Mouse (Mus musculus) splenic B cell, adult 2 months (primary cell): ENCODE results near the gene Actn3.
A peak's percentile ranks its signal among the peaks of the same experiment; 100 is the strongest.
"Not testable (repeated sequence)": the region's sequence is repeated elsewhere in the genome, so short reads cannot be mapped to it uniquely, and the experiment has no call there.

Experiments
- DNase-seq: peaks from one replicate; pipeline ENCODE4 v3.0.0-alpha.2; 2011; ENCODE audit warnings: low read depth, low spot score
- H3K27me3 ChIP-seq: 2 replicates; pipeline ENCODE4 v1.6.1; 2012; ENCODE audit warnings: mild to moderate bottlenecking, low read length, moderate library complexity, mixed read lengths; ENCODE audit not compliant: control insufficient read depth, poor library complexity, insufficient read depth, severe bottlenecking
- H3K36me3 ChIP-seq: 2 replicates; pipeline ENCODE4 v1.6.1; 2012; ENCODE audit warnings: mild to moderate bottlenecking, low read length, moderate library complexity, mixed read lengths; ENCODE audit not compliant: control insufficient read depth, poor library complexity, insufficient read depth, severe bottlenecking

The Actn3 gene

GRCm38 (mm10) chr19:4879324-4879703, 1.6 kb upstream of the Actn3 start:
- H3K36me3 ChIP-seq, result no peaks in the 10 kb centered on the region; the same call in 1 of the 2 replicates
- DNase-seq, result no peak
- no peaks in the 10 kb centered on the region for H3K27me3 ChIP-seq

- Histone ChIP-seq H3K36me3 (no peaks in the 10 kb centered on the region; the same call in 1 of the 2 replicates), H3K27me3 (no peaks in the 10 kb centered on the region)
Observed at GRCm38 (mm10) chr19:4878405-4879323, 955 bp upstream of the Actn3 start, which contains the start of gene Zdhhc24. Gene Zdhhc24 (plus strand): TSS chr19:4878668.

GRCm38 (mm10) chr19:4876755-4877154, 954 bp downstream of the Actn3 start:
- no peak for DNase-seq
- no peaks in the 10 kb centered on the region for H3K36me3 ChIP-seq
- no peaks in the 10 kb centered on the region for H3K27me3 ChIP-seq

More at GRCm38 (mm10) chr19:4878405-4879323, 955 bp upstream of the Actn3 start, which contains the start of gene Zdhhc24:
- peak; percentile 95 for DNase-seq

DNA sequence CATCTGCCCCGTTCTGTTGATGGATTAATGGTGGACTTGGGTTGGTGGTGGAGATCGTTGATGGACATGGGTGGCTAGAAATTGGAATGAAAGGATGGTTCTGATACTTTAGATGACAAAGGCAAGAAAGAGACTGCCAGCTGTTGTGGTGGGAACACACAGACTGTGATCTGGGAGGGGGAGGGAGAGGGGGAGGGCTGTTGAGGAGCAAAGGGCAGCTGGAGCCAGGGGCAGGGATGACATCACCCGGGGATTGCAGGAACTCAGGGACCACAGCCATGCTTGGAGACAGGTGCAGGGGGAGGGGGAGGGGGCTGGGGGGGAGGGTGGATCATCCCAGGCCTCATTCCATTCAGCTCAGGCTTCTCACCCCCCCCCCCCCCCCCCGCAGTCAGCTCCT, 1.5 kb downstream of the Actn3 start:
- Histone ChIP-seq H3K27me3 (no peaks in the 10 kb centered on the region), H3K36me3 (no peaks in the 10 kb centered on the region)
- no peak for DNase-seq

- H3K36me3 ChIP-seq, DNase-seq, H3K27me3 ChIP-seq: not testable (repeated sequence)
Observed at GRCm38 (mm10) chr19:4874613-4875012, 3.1 kb downstream of the Actn3 start.

DNA sequence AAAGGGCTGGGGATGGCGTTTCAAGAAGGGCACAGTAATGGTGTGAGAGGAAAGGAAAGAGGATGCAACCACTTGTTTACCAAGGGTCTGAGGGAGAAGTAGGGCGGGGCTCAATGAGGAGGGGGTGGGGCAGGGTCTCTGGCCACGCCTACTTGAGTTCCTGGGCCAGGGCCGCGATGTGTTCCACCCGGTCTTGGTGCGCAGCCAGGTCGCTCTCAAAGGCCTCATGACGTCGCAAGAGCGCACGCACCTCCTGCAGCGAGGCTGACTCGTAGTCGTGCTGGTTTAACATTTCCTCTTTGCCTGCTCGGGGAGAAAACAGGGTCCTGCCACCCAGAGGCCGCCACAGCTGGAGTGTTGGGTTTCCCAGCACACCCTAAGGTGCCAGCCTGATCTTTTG, 12.6 kb downstream of the Actn3 start:
- H3K27me3 ChIP-seq, result no peaks in the 10 kb centered on the region
- H3K36me3 ChIP-seq, result no peaks in the 10 kb centered on the region
- peak; percentile 20 for DNase-seq

DNA sequence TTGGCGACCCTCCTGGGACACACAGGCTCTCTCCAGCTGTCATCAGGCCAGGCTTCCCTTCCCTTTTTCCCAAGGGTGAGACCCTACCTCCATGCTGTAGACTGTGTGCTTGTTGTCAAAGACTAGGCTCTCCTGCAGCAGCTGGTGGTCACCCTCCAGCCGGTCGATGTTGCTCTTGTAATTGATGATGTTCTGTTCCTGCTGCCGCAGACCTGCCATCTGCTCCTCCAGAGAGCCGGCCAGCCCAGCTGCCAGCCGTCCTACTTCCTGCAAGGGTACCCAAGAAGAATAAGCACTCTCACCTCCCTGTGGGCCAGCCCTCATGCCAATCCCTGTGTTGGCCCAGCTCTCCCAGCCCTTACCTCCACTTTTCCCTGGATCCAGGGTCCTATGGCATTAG, 14.7 kb downstream of the Actn3 start:
- no peak for DNase-seq
- Histone ChIP-seq H3K36me3 (no peaks in the 10 kb centered on the region), H3K27me3 (no peaks in the 10 kb centered on the region; the same call in 1 of the 2 replicates)

DNA sequence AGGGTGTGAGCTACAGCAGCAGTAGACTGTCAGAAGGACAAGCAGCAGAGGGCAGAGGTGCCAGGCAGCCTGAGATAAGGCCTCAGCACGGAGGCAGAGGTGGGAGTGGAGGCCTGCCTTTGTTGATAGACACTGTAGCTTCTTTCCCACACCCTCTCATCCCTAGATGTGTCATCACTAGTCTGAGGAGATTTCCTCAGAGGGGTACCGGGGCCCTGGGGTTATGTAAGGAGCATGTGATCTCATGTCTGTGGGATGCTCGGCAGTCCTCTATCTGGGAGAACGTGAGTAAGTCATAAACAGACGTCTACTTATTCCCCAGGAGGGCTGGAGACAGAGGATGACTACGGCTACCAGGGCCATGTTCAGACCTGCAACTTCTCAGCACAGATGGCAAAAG, 18.6 kb downstream of the Actn3 start:
- Histone ChIP-seq H3K27me3 (no peaks in the 10 kb centered on the region; the same call in 1 of the 2 replicates), H3K36me3 (no peaks in the 10 kb centered on the region)
- DNase-seq, result no peak

- no peak for DNase-seq
- H3K27me3 ChIP-seq, result no peaks in the 10 kb centered on the region; the same call in 1 of the 2 replicates
- H3K36me3 ChIP-seq, result no peaks in the 10 kb centered on the region
Observed at GRCm38 (mm10) chr19:4855951-4856350, 21.8 kb downstream of the Actn3 start.

- Histone ChIP-seq H3K27me3 (no peaks in the 10 kb centered on the region; the same call in 1 of the 2 replicates), H3K36me3 (no peaks in the 10 kb centered on the region)
- no peak for DNase-seq
Observed at GRCm38 (mm10) chr19:4855470-4855820, 22.3 kb downstream of the Actn3 start.

GRCm38 (mm10) chr19:4854552-4855469, 22.9 kb downstream of the Actn3 start, which contains the start of gene Ctsf:
Gene Ctsf (plus strand): TSS chr19:4855130.
- Histone ChIP-seq H3K27me3 (no peaks in the 10 kb centered on the region; the same call in 1 of the 2 replicates), H3K36me3 (no peaks in the 10 kb centered on the region)
- DNase-seq, result peak; percentile 13

- H3K27me3 ChIP-seq, result no peaks in the 10 kb centered on the region
- DNase-seq, result no peak
- no peaks in the 10 kb centered on the region for H3K36me3 ChIP-seq
Observed at GRCm38 (mm10) chr19:4850281-4850680, 27.4 kb downstream of the Actn3 start.

GRCm38 (mm10) chr19:4849800-4850199, 27.9 kb downstream of the Actn3 start:
- Histone ChIP-seq H3K36me3 (no peaks in the 10 kb centered on the region), H3K27me3 (no peaks in the 10 kb centered on the region)
- DNase-seq, result no peak

- Histone ChIP-seq H3K27me3 (no peaks in the 10 kb centered on the region), H3K36me3 (no peaks in the 10 kb centered on the region)
- DNase-seq, result peak; percentile 51
Observed at GRCm38 (mm10) chr19:4847490-4847889, 30.2 kb downstream of the Actn3 start.

DNA sequence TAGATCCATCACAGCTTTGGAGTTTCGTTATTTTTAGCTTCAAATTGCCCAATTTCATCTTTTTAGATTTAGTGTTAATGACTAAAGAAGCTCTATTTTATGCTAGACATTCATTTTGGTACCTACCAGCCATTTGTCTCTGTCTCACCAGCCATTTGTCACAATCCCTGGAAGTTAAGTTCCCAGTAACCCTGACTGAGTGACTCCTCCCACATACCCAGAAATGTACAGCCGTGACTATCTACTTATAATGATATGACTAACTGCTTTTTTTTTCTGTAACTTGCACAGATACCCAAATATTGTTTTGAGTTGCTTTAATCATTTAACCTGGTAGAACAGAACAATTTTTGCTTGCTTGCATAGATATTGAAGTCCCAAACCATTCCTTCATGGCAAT, 31.9 kb downstream of the Actn3 start:
- H3K36me3 ChIP-seq, result no peaks in the 10 kb centered on the region
- no peak for DNase-seq
- no peaks in the 10 kb centered on the region for H3K27me3 ChIP-seq
